Mouse (Mus musculus): ENCODE measurements around the gene Irx6.

- no peak for TF ChIP-seq POLR2A (IDR thresholded peaks at IDR 0.05; ENCODE audit: borderline replicate concordance, insufficient read depth, low read length)
- TF ChIP-seq CTCF (IDR thresholded peaks at IDR 0.05; ENCODE audit: borderline replicate concordance, insufficient read depth, low read depth, low read length): no peak
These were observed 29.3 kb downstream of the Irx6 start for GRCm38 (mm10) chr8:92703375-92703774.
